Mouse (Mus musculus): Measurements from ENCODE around the gene BC005624. TPM values are rescaled to one million over a fixed set of nuclear protein-coding genes. Genes with fewer than 3 reads are reported as not detected.

The BC005624 gene
- total and polyA plus RNA-seq, 3 experiments: 39.6 to 63.0 TPM; not detected in 1

GRCm38 (mm10) chr2:30927151-30927781 lies 54.7 kb downstream of the BC005624 start:
- H3K36me3 ChIP-seq (ENCODE audit: control insufficient read depth in 1 of 2, insufficient read depth in 2 of 2, low read length in 2 of 2): no peaks in the 10 kb centered on the region
- TF ChIP-seq CHD2 (IDR thresholded peaks at IDR 0.05; ENCODE audit: low read length): no peak
- TF ChIP-seq ZNF384 (IDR thresholded peaks at IDR 0.05; ENCODE audit: low read depth, low read length): no peak
- no peak for TF ChIP-seq JUND (IDR thresholded peaks at IDR 0.05; ENCODE audit: low read depth, low read length)
- no peak for TF ChIP-seq POLR2AphosphoS2 (IDR thresholded peaks at IDR 0.05; ENCODE audit: low read length)
- no peak for TF ChIP-seq USF2 (IDR thresholded peaks at IDR 0.05; ENCODE audit: borderline replicate concordance in 1 of 2, insufficient read depth in 1 of 2, low read depth in 1 of 2, low read length in 2 of 2)
- no peak for TF ChIP-seq CTCF (IDR thresholded peaks at IDR 0.05 in 2 of 3, conservative IDR thresholded peaks at IDR 0.05 in 1 of 3; ENCODE audit: control insufficient read depth in 1 of 3, insufficient read depth in 1 of 3, low read depth in 2 of 3, low read length in 3 of 3, poor library complexity in 1 of 3, severe bottlenecking in 1 of 3)
- TF ChIP-seq MAZ (IDR thresholded peaks at IDR 0.05; ENCODE audit: low read depth, low read length): no peak
- TF ChIP-seq E2F4 (IDR thresholded peaks at IDR 0.05; ENCODE audit: borderline replicate concordance, low read depth, low read length): no peak
- no peak for TF ChIP-seq NELFE (IDR thresholded peaks at IDR 0.05; ENCODE audit: low read depth, low read length)
- no peak for TF ChIP-seq TAL1 (IDR thresholded peaks at IDR 0.05; ENCODE audit: low read length)
- H3K4me1 ChIP-seq (ENCODE audit: control insufficient read depth in 1 of 2, insufficient read depth in 2 of 2, low read length in 2 of 2): peaks cover 0 to 12% of the 10 kb centered on the region in 2 experiments; a peak in 3 of 4 replicates
- no peak overlapping the region for H3K4me3 ChIP-seq (ENCODE audit: control insufficient read depth in 1 of 2, insufficient read depth in 1 of 2, low read depth in 2 of 2, low read length in 2 of 2)
- no peaks in the 10 kb centered on the region for H3K9me3 ChIP-seq (replicated peaks; ENCODE audit: insufficient read depth, low read length)
- no peaks in the 10 kb centered on the region; the same call in 1 of the 2 replicates for H3K79me2 ChIP-seq (ENCODE audit: control insufficient read depth, insufficient read depth, low read length, poor library complexity)
- H3K27me3 ChIP-seq (ENCODE audit: control insufficient read depth in 1 of 2, insufficient read depth in 2 of 2, low read length in 2 of 2): no peaks in the 10 kb centered on the region; a peak in 1 of 4 replicates
- DNase-seq (ENCODE audit: low read depth, low spot score): no peak
- no peak overlapping the region for H3K27ac ChIP-seq (ENCODE audit: control insufficient read depth, low read depth, low read length)
- H3K9ac ChIP-seq (ENCODE audit: control insufficient read depth, low read depth, low read length, poor library complexity, severe bottlenecking): no peak overlapping the region

GRCm38 (mm10) chr2:30926381-30926780 lies 55.6 kb downstream of the BC005624 start:
- no peak overlapping the region for H3K27ac ChIP-seq (ENCODE audit: control insufficient read depth, low read depth, low read length)
- H3K79me2 ChIP-seq (ENCODE audit: control insufficient read depth, insufficient read depth, low read length, poor library complexity): no peaks in the 10 kb centered on the region; the same call in 1 of the 2 replicates
- no peak overlapping the region for H3K9ac ChIP-seq (ENCODE audit: control insufficient read depth, low read depth, low read length, poor library complexity, severe bottlenecking)
- no peaks in the 10 kb centered on the region; a peak in 1 of 4 replicates for H3K27me3 ChIP-seq (ENCODE audit: control insufficient read depth in 1 of 2, insufficient read depth in 2 of 2, low read length in 2 of 2)
- TF ChIP-seq MEF2A (IDR thresholded peaks at IDR 0.05; ENCODE audit: extremely low read depth, insufficient replicate concordance, low read depth, low read length, poor library complexity, severe bottlenecking): no peak
- no peak for TF ChIP-seq NRF1 (IDR thresholded peaks at IDR 0.05; ENCODE audit: insufficient read depth, low read depth, low read length, poor library complexity, severe bottlenecking)
- TF ChIP-seq RAD21 (IDR thresholded peaks at IDR 0.05; ENCODE audit: low read depth, low read length): no peak
- TF ChIP-seq MYC (IDR thresholded peaks at IDR 0.05; ENCODE audit: low read depth, low read length): no peak
- no peak overlapping the region for H3K4me3 ChIP-seq (ENCODE audit: control insufficient read depth in 1 of 2, insufficient read depth in 1 of 2, low read depth in 2 of 2, low read length in 2 of 2)
- peaks cover 0 to 12% of the 10 kb centered on the region in 2 experiments; a peak in 3 of 4 replicates for H3K4me1 ChIP-seq (ENCODE audit: control insufficient read depth in 1 of 2, insufficient read depth in 2 of 2, low read length in 2 of 2)
- no peak for DNase-seq (ENCODE audit: low read depth, low spot score)
- H3K36me3 ChIP-seq (ENCODE audit: control insufficient read depth in 1 of 2, insufficient read depth in 2 of 2, low read length in 2 of 2): no peaks in the 10 kb centered on the region
- no peaks in the 10 kb centered on the region for H3K9me3 ChIP-seq (replicated peaks; ENCODE audit: insufficient read depth, low read length)

All from MEL (cell line).